Mouse (Mus musculus): ENCODE data around the gene Hoxd4.
A peak's percentile ranks its signal among the peaks of the same experiment; 100 is the strongest.

Hoxd4 gene

GRCm38 (mm10) chr2:74679596-74679971 lies 32.1 kb upstream of the Hoxd4 start:
- no peak for DNase-seq

- DNase-seq: no peak
Observed at GRCm38 (mm10) chr2:74679980-74680379, 31.7 kb upstream of the Hoxd4 start.

GRCm38 (mm10) chr2:74680561-74681398 lies 30.9 kb upstream of the Hoxd4 start:
- DNase-seq: no peak

- peak; percentile 52 for DNase-seq
Observed at GRCm38 (mm10) chr2:74681594-74682531, 29.9 kb upstream of the Hoxd4 start.

GRCm38 (mm10) chr2:74682796-74683195 lies 28.9 kb upstream of the Hoxd4 start:
- no peak for DNase-seq

- DNase-seq: no peak
Observed at GRCm38 (mm10) chr2:74683471-74683951, 28.2 kb upstream of the Hoxd4 start.

GRCm38 (mm10) chr2:74684106-74684505 lies 27.6 kb upstream of the Hoxd4 start:
- DNase-seq: no peak

GRCm38 (mm10) chr2:74685059-74685603 lies 26.6 kb upstream of the Hoxd4 start:
- no peak for DNase-seq

- DNase-seq: peak; percentile 87
Observed at GRCm38 (mm10) chr2:74686301-74686987, 25.3 kb upstream of the Hoxd4 start.

GRCm38 (mm10) chr2:74686988-74687697 lies 24.6 kb upstream of the Hoxd4 start:
- peak; percentile 62 for DNase-seq

- DNase-seq: no peak
Observed at GRCm38 (mm10) chr2:74687698-74688555, 23.8 kb upstream of the Hoxd4 start.

GRCm38 (mm10) chr2:74688795-74689573 lies 22.7 kb upstream of the Hoxd4 start:
- no peak for DNase-seq

- peak; percentile 58 for DNase-seq
Observed at GRCm38 (mm10) chr2:74689574-74690337, 22.0 kb upstream of the Hoxd4 start.

- no peak for DNase-seq
Observed at GRCm38 (mm10) chr2:74690338-74690716, 21.4 kb upstream of the Hoxd4 start.

GRCm38 (mm10) chr2:74691022-74691951 lies 20.4 kb upstream of the Hoxd4 start, which contains the start of gene Hoxd10:
Hoxd10 (plus strand) TSS chr2:74691924.
- DNase-seq: peak; percentile 87

- DNase-seq: peak; percentile 58
Observed at GRCm38 (mm10) chr2:74691995-74692807, 19.5 kb upstream of the Hoxd4 start.

- DNase-seq: no peak
Observed at GRCm38 (mm10) chr2:74692808-74693431, 18.8 kb upstream of the Hoxd4 start.

Measured in kidney, adult 18-20 months (tissue).